Comparison of ENCODE assay signal across 22 mouse cellular contexts in genomic region chr13:16325661-16326060, GRCm38 (mm10).
DNase-seq lines count a peak whose midpoint lies in the region; ATAC-seq and TF ChIP-seq lines count a peak whose summit lies in the region.
"Had no signal": no experiment of that assay in that cellular context is flagged by ENCODE, and none has a peak within 500 bp of the region (broad histone marks: within the 10 kb centered on the region; RNA-seq: fewer than 3 reads in every experiment).

No protein-coding gene starts in this region.

- no peaks in the 10 kb centered on the region for H3K27me3 ChIP-seq in liver, postnatal 0 days (ENCODE audit: insufficient read depth, low read length)
- no peaks in the 10 kb centered on the region for H3K27me3 ChIP-seq in liver, embryonic 11.5 days (replicated peaks; ENCODE audit: control insufficient read depth, insufficient read depth, low read length)
- no peaks in the 10 kb centered on the region for H3K27me3 ChIP-seq in embryonic facial prominence, embryonic 10.5 days (replicated peaks; ENCODE audit: low read depth, poor library complexity, severe bottlenecking)
- H3K27me3 ChIP-seq in midbrain, embryonic 16.5 days (ENCODE audit: control insufficient read depth, insufficient read depth, low read depth, low read length): no peaks in the 10 kb centered on the region
- H3K27me3 ChIP-seq: embryonic facial prominence, embryonic 12.5 days; forebrain, embryonic 13.5 days; forebrain, embryonic 15.5 days had no signal

- DNase-seq in liver, postnatal 0 days: peak; percentile 20
- no peak for DNase-seq in liver, embryonic 11.5 days (ENCODE audit: low spot score)
- peak; percentile 30 for DNase-seq in adipocyte (ENCODE audit: low spot score)
- DNase-seq in embryonic facial prominence, embryonic 10.5 days (ENCODE audit: low spot score): no peak
- DNase-seq in layer of hippocampus, adult 2 months (ENCODE audit: low spot score in 2 of 2): no peak
- DNase-seq: adrenal gland, adult 8-10 months; adrenal gland, postnatal 14 days; adrenal gland, postnatal 36 days; cerebellum, adult 11 months; cerebellum, adult 18-20 months; cerebellum, adult 8-10 months; cerebellum, adult 9-11 months; cerebellum, postnatal 14 days; cerebellum, postnatal 36 days; embryo, embryonic 11 days; forebrain, postnatal 0 days had no signal

- no peak for TF ChIP-seq CTCF in liver, postnatal 0 days (IDR thresholded peaks at IDR 0.05; ENCODE audit: low read depth)
- TF ChIP-seq CTCF in bone marrow, adult 2 months (IDR thresholded peaks at IDR 0.05; ENCODE audit: control insufficient read depth, insufficient read depth, low read length): no peak
- no peak for TF ChIP-seq CTCF in layer of hippocampus, adult 2 months (conservative IDR thresholded peaks at IDR 0.05)

- H3K4me3 ChIP-seq in liver, postnatal 0 days (ENCODE audit: low read depth, low read length): no peak overlapping the region
- H3K4me3 ChIP-seq in liver, embryonic 11.5 days (ENCODE audit: low read depth, low read length): no peak overlapping the region
- H3K4me3 ChIP-seq in bone marrow, adult 2 months (replicated peaks; ENCODE audit: control insufficient read depth, low read depth, low read length): no peak overlapping the region
- no peak overlapping the region for H3K4me3 ChIP-seq in embryonic facial prominence, embryonic 10.5 days
- no peak overlapping the region for H3K4me3 ChIP-seq in layer of hippocampus, adult 2 months
- no peak overlapping the region for H3K4me3 ChIP-seq in midbrain, embryonic 16.5 days (ENCODE audit: low read depth, low read length)
- H3K4me3 ChIP-seq: embryonic facial prominence, embryonic 12.5 days; forebrain, embryonic 13.5 days; forebrain, embryonic 15.5 days had no signal

- H3K9me3 ChIP-seq in liver, postnatal 0 days (ENCODE audit: low read length): no peaks in the 10 kb centered on the region
- no peaks in the 10 kb centered on the region for H3K9me3 ChIP-seq in liver, embryonic 11.5 days (ENCODE audit: control insufficient read depth, low read length)
- no peaks in the 10 kb centered on the region for H3K9me3 ChIP-seq in embryonic facial prominence, embryonic 10.5 days
- no peaks in the 10 kb centered on the region for H3K9me3 ChIP-seq in midbrain, embryonic 16.5 days (replicated peaks; ENCODE audit: control insufficient read depth, low read length, poor library complexity, severe bottlenecking)
- H3K9me3 ChIP-seq: embryonic facial prominence, embryonic 12.5 days; forebrain, embryonic 13.5 days; forebrain, embryonic 15.5 days had no signal

- TF ChIP-seq POLR2A in bone marrow, adult 2 months (IDR thresholded peaks at IDR 0.05; ENCODE audit: borderline replicate concordance, control insufficient read depth, low read depth, low read length): no peak

- no peak overlapping the region for H3K4me2 ChIP-seq in liver, postnatal 0 days (ENCODE audit: low read depth, low read length)
- H3K4me2 ChIP-seq in liver, embryonic 11.5 days: no peak overlapping the region
- no peak overlapping the region for H3K4me2 ChIP-seq in midbrain, embryonic 16.5 days (ENCODE audit: low read length)
- H3K4me2 ChIP-seq: embryonic facial prominence, embryonic 12.5 days; forebrain, embryonic 13.5 days; forebrain, embryonic 15.5 days had no signal

- H3K27ac ChIP-seq in liver, postnatal 0 days (ENCODE audit: low read depth): no peak overlapping the region
- no peak overlapping the region for H3K27ac ChIP-seq in liver, embryonic 11.5 days (ENCODE audit: low read depth, low read length)
- H3K27ac ChIP-seq in bone marrow, adult 2 months (ENCODE audit: control insufficient read depth, insufficient read depth, low read depth, low read length, poor library complexity): peak overlapping the region; percentile 9; the same call in 1 of the 2 replicates
- H3K27ac ChIP-seq in embryonic facial prominence, embryonic 10.5 days (replicated peaks): no peak overlapping the region
- no peak overlapping the region for H3K27ac ChIP-seq in layer of hippocampus, adult 2 months
- no peak overlapping the region for H3K27ac ChIP-seq in midbrain, embryonic 16.5 days (ENCODE audit: low read length)
- H3K27ac ChIP-seq: embryonic facial prominence, embryonic 12.5 days; forebrain, embryonic 13.5 days; forebrain, embryonic 15.5 days had no signal

- peak; percentile 56 for ATAC-seq in liver, postnatal 0 days
- no peak for ATAC-seq in liver, embryonic 11.5 days (replicated peaks; ENCODE audit: low FRiP score)
- peak; percentile 82 for ATAC-seq in megakaryocyte, adult 5-6 weeks (ENCODE audit: poor library complexity, severe bottlenecking)
- no peak for ATAC-seq in midbrain, embryonic 16.5 days
- ATAC-seq: forebrain, embryonic 13.5 days; forebrain, embryonic 15.5 days; forebrain, postnatal 0 days had no signal

- TF ChIP-seq EP300 in liver, postnatal 0 days (IDR thresholded peaks at IDR 0.05; ENCODE audit: low read depth): no peak

- no peaks in the 10 kb centered on the region for H3K4me1 ChIP-seq in liver, postnatal 0 days (ENCODE audit: insufficient read depth)
- H3K4me1 ChIP-seq in liver, embryonic 11.5 days (replicated peaks; ENCODE audit: control insufficient read depth, insufficient read depth, low read length): no peaks in the 10 kb centered on the region
- no peaks in the 10 kb centered on the region; the same call in 1 of the 2 replicates for H3K4me1 ChIP-seq in bone marrow, adult 2 months (ENCODE audit: control insufficient read depth, insufficient read depth, low read length)
- H3K4me1 ChIP-seq in embryonic facial prominence, embryonic 10.5 days: no peaks in the 10 kb centered on the region
- H3K4me1 ChIP-seq in midbrain, embryonic 16.5 days (ENCODE audit: control insufficient read depth, insufficient read depth, low read length): no peaks in the 10 kb centered on the region
- H3K4me1 ChIP-seq: embryonic facial prominence, embryonic 12.5 days; forebrain, embryonic 13.5 days; forebrain, embryonic 15.5 days had no signal

- H3K9ac ChIP-seq in liver, postnatal 0 days (replicated peaks): no peak overlapping the region
- H3K9ac ChIP-seq in liver, embryonic 11.5 days (ENCODE audit: low read depth, low read length): no peak overlapping the region
- no peak overlapping the region for H3K9ac ChIP-seq in midbrain, embryonic 16.5 days (ENCODE audit: low read depth, low read length)
- H3K9ac ChIP-seq: embryonic facial prominence, embryonic 12.5 days; forebrain, embryonic 13.5 days; forebrain, embryonic 15.5 days; forebrain, postnatal 0 days had no signal

- no peaks in the 10 kb centered on the region for H3K36me3 ChIP-seq in liver, postnatal 0 days (replicated peaks; ENCODE audit: insufficient read depth, low read length)
- no peaks in the 10 kb centered on the region for H3K36me3 ChIP-seq in liver, embryonic 11.5 days (ENCODE audit: control insufficient read depth, insufficient read depth, low read length)
- no peaks in the 10 kb centered on the region for H3K36me3 ChIP-seq in embryonic facial prominence, embryonic 10.5 days (replicated peaks)
- H3K36me3 ChIP-seq in midbrain, embryonic 16.5 days (ENCODE audit: control insufficient read depth, insufficient read depth, low read length): no peaks in the 10 kb centered on the region
- H3K36me3 ChIP-seq: embryonic facial prominence, embryonic 12.5 days; forebrain, embryonic 15.5 days had no signal

- WGBS in liver, postnatal 0 days (ENCODE audit: insufficient replicate concordance): 65% methylated on average over 2 of the region's 2 CpGs
- 84% methylated on average over 2 of the region's 2 CpGs for WGBS in liver, embryonic 11.5 days
- WGBS in bone marrow, adult 2 months: 62% methylated on average over 2 of the region's 2 CpGs
- 87% methylated on average over 2 of the region's 2 CpGs for WGBS in embryonic facial prominence, embryonic 10.5 days
- WGBS in midbrain, embryonic 16.5 days: 87% methylated on average over 2 of the region's 2 CpGs

Comparison
In these comparisons a context has a peak if more than half of its experiments do, and no peak if none do; other contexts are left out.
1. ATAC-seq: peak in liver, postnatal 0 days (single experiment) and megakaryocyte, adult 5-6 weeks (single experiment); none in liver, embryonic 11.5 days (single experiment) and midbrain, embryonic 16.5 days (single experiment).
2. DNase-seq: peak in liver, postnatal 0 days (single experiment) and adipocyte (single experiment); none in liver, embryonic 11.5 days (single experiment), embryonic facial prominence, embryonic 10.5 days (single experiment) and layer of hippocampus, adult 2 months (0 of 2).